In the genomic region with DNA sequence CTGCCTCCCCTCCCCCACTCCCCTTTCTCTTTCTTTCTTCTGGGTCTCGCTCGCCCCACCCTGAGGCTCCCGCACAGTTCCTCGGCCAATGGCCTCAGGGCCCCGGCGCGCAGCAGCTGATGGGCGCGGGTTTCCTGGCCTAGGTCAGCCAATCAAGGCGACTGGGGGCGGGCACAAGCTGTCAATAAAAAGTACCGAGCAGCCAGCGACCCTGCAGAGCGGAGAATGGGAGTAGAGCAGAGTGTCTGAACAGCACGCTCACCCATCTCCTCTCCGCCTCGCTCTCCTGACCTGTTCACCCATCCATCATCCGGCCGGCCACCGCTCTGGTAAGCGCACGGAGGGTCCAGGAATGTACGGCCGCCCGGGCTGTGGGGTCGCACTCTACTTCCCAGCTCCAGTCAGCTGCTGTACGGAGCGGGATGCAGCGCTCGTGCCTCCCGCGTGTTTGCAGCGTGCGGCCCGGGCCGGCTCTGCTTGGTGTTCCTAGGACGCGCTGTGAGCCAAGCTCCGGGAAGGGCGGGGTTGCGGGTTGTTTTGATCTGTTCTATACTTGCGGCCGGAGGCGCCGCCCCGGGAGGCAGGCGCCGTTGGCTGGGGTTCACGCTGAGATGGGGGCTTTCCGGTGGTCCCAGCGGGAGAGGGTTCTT, we compare ENCODE assay signal across 8 mouse cellular contexts. TPM values are rescaled to one million over a fixed set of nuclear protein-coding genes. Genes with fewer than 3 reads are reported as not detected.
DNase-seq lines count a peak whose midpoint lies in the region; ATAC-seq and TF ChIP-seq lines count a peak whose summit lies in the region.

A gene (plus strand): TSS at position 214 of the 650 bp plus-strand sequence.
A gene (minus strand): TSS at position 498 of the 650 bp plus-strand sequence.

- peak within 1 kb of the TSS; percentile 62 for H3K4me2 ChIP-seq in kidney, embryonic 15.5 days

- peak; percentile 99 for TF ChIP-seq POLR2A in bone marrow macrophage, adult 2 months (IDR thresholded peaks at IDR 0.05; ENCODE audit: borderline replicate concordance, low read depth, low read length)
- peak; percentile 100 for TF ChIP-seq POLR2A in embryonic fibroblast, embryonic 13.5 days (IDR thresholded peaks at IDR 0.05; ENCODE audit: low read depth, low read length)

- ATAC-seq in kidney, embryonic 15.5 days (replicated peaks; ENCODE audit: low FRiP score): peak; percentile 97
- peak; percentile 89 for ATAC-seq in monocyte, adult 5-6 weeks (replicated peaks; ENCODE audit: insufficient number of reproducible peaks, low FRiP score, low TSS enrichment, poor library complexity, severe bottlenecking)

- H3K9ac ChIP-seq in kidney, embryonic 15.5 days: peak within 1 kb of the TSS; percentile 88

- peaks cover 23% of the 10 kb centered on the region for H3K36me3 ChIP-seq in heart, embryonic 10.5 days
- H3K36me3 ChIP-seq in kidney, embryonic 15.5 days: peaks cover 22% of the 10 kb centered on the region

- peak within 1 kb of the TSS; percentile 78 for H3K27ac ChIP-seq in bone marrow macrophage, adult 2 months (ENCODE audit: insufficient read depth, low read depth, low read length)
- peak within 1 kb of the TSS; percentile 48; the same call in 1 of the 2 replicates for H3K27ac ChIP-seq in embryonic fibroblast, embryonic 13.5 days (ENCODE audit: insufficient read depth, low read length)
- peak within 1 kb of the TSS; percentile 96 for H3K27ac ChIP-seq in heart, embryonic 10.5 days
- H3K27ac ChIP-seq in kidney, embryonic 15.5 days: peak within 1 kb of the TSS; percentile 98

- DNase-seq in A20 (ENCODE audit: low read depth, low spot score) (peak; percentile 97), liver (peak; percentile 97)
- peak; percentile 99 for DNase-seq in heart, embryonic 10.5 days (ENCODE audit: low spot score)
- DNase-seq in spleen, postnatal 4 days (ENCODE audit: low spot score in 2 of 2): peak; percentile 94 to 96

- TF ChIP-seq CTCF in bone marrow macrophage, adult 2 months (IDR thresholded peaks at IDR 0.05; ENCODE audit: low read depth, low read length): no peak
- no peak for TF ChIP-seq CTCF in embryonic fibroblast, embryonic 13.5 days (IDR thresholded peaks at IDR 0.05; ENCODE audit: borderline replicate concordance, insufficient read depth, low read length)

- no peaks in the 10 kb centered on the region for H3K27me3 ChIP-seq in heart, embryonic 10.5 days (ENCODE audit: insufficient read depth, poor library complexity, severe bottlenecking)
- no peaks in the 10 kb centered on the region for H3K27me3 ChIP-seq in kidney, embryonic 15.5 days

- peaks cover 11% of the 10 kb centered on the region for H3K4me1 ChIP-seq in bone marrow macrophage, adult 2 months (ENCODE audit: control insufficient read depth, insufficient read depth, low read length)
- H3K4me1 ChIP-seq in embryonic fibroblast, embryonic 13.5 days (ENCODE audit: control insufficient read depth, insufficient read depth, low read length): peaks cover 2% of the 10 kb centered on the region
- H3K4me1 ChIP-seq in heart, embryonic 10.5 days: peaks cover 22% of the 10 kb centered on the region
- H3K4me1 ChIP-seq in kidney, embryonic 15.5 days: peaks cover 27% of the 10 kb centered on the region

- peak within 1 kb of the TSS; percentile 95 for H3K4me3 ChIP-seq in bone marrow macrophage, adult 2 months (ENCODE audit: insufficient read depth, low read length)
- H3K4me3 ChIP-seq in embryonic fibroblast, embryonic 13.5 days (ENCODE audit: insufficient read depth, low read length): peak within 1 kb of the TSS; percentile 82
- H3K4me3 ChIP-seq in heart, embryonic 10.5 days: peak within 1 kb of the TSS; percentile 87
- H3K4me3 ChIP-seq in kidney, embryonic 15.5 days (replicated peaks): peak within 1 kb of the TSS; percentile 88

- H3K9me3 ChIP-seq in heart, embryonic 10.5 days: no peaks in the 10 kb centered on the region
- no peaks in the 10 kb centered on the region for H3K9me3 ChIP-seq in kidney, embryonic 15.5 days (replicated peaks)

- WGBS in heart, embryonic 10.5 days: under 1% methylated on average over 51 of the region's 51 CpGs
- under 1% methylated on average over 51 of the region's 51 CpGs for WGBS in kidney, embryonic 15.5 days

RNA-seq across cellular contexts. Expression of the first gene that starts in this region (rescaled TPM):
- polyA plus RNA-seq in bone marrow macrophage, adult 2 months (2012; ENCODE audit: insufficient read depth, insufficient read length, missing spikeins): 261 and 292 TPM in 2 replicates
- polyA plus RNA-seq in embryonic fibroblast, embryonic 13.5 days (2011; ENCODE audit: insufficient read length, low read depth, missing spikeins): 19.1 and 20.6 TPM in 2 replicates
- 65.4 and 96.6 TPM in 2 replicates for polyA plus RNA-seq in heart, embryonic 10.5 days (2016; fragmentation: Nextera tagmentation; extraction: Ambion mirVana)
- 130 and 142 TPM in 2 replicates for polyA plus RNA-seq in kidney, embryonic 15.5 days (2015; fragmentation: Nextera tagmentation; extraction: Ambion mirVana)
- total RNA-seq in monocyte, adult 5-6 weeks (2017): 78.8 to 92.8 TPM (median 85.8 TPM) in 3 replicates

RNA-seq across cellular contexts. Expression of the second gene that starts in this region (rescaled TPM):
- 0.35 and 0.60 TPM in 2 replicates for polyA plus RNA-seq in bone marrow macrophage, adult 2 months (2012; ENCODE audit: insufficient read depth, insufficient read length, missing spikeins)
- not detected in 2 replicates for polyA plus RNA-seq in embryonic fibroblast, embryonic 13.5 days (2011; ENCODE audit: insufficient read length, low read depth, missing spikeins)
- 0.18 and 0.34 TPM in 2 replicates for polyA plus RNA-seq in heart, embryonic 10.5 days (2016; fragmentation: Nextera tagmentation; extraction: Ambion mirVana)
- polyA plus RNA-seq in kidney, embryonic 15.5 days (2015; fragmentation: Nextera tagmentation; extraction: Ambion mirVana): 0.45 and 0.62 TPM in 2 replicates
- 0.32 to 1.4 TPM (median 0.87 TPM) in 3 replicates for total RNA-seq in monocyte, adult 5-6 weeks (2017)

Comparison
In these comparisons a context has a peak if more than half of its experiments do, and no peak if none do; other contexts are left out.
1. Peak in every context shown above with its lines: DNase-seq, ATAC-seq, H3K4me3 ChIP-seq and H3K27ac ChIP-seq.
2. H3K27ac ChIP-seq: peak in every context shown above with its lines; median percentile 98 in kidney, embryonic 15.5 days; 96 in heart, embryonic 10.5 days; 78 in bone marrow macrophage, adult 2 months; 48 in embryonic fibroblast, embryonic 13.5 days.